Mouse (Mus musculus): ENCODE data around the gene Plxnb2.

GRCm38 (mm10) chr15:89138531-89138930 lies 42.1 kb downstream of the Plxnb2 start:
- TF ChIP-seq CTCF (IDR thresholded peaks at IDR 0.05; ENCODE audit: control insufficient read depth, insufficient read depth, low read length) = no peak
- TF ChIP-seq POLR2A (IDR thresholded peaks at IDR 0.05; ENCODE audit: borderline replicate concordance, control insufficient read depth, low read depth, low read length) = no peak
